Mouse (Mus musculus) G1E-ER4 (cell line): ENCODE results near the gene Nup62cl. TPM values are rescaled to one million over a fixed set of nuclear protein-coding genes. Genes with fewer than 3 reads are reported as not detected.

ENCODE experiments used
- GATA1 ChIP-seq: IDR thresholded peaks from one replicate; pipeline ENCODE4 v1.8.0; 2012; ENCODE audit warnings: low read length, inconsistent platforms
- polyA plus RNA-seq: library from polyadenylated mRNA; stranded (reverse); fragments of >175 nt; gene quantifications from 2 replicates; pipeline ENCODE4 v1.2.3, GENCODE M21; 2012

Nup62cl gene
- polyA plus RNA-seq: not detected in 2 replicates

GRCm38 (mm10) chrX:140062135-140062975 is at the start of gene Nup62cl, which contains the start of gene Pih1h3b:
Gene Nup62cl (minus strand): TSS chrX:140062712.
Gene Pih1h3b (plus strand): TSS chrX:140062879.
- TF ChIP-seq GATA1: no peak

GRCm38 (mm10) chrX:140094066-140094465 is 31.6 kb upstream of the Nup62cl start:
- TF ChIP-seq GATA1: no peak

GRCm38 (mm10) chrX:140082535-140082934 is 20.0 kb upstream of the Nup62cl start:
- TF ChIP-seq GATA1: no peak

- no peak for TF ChIP-seq GATA1
These were observed 1.3 kb downstream of the Nup62cl start for GRCm38 (mm10) chrX:140060886-140061874.

DNA sequence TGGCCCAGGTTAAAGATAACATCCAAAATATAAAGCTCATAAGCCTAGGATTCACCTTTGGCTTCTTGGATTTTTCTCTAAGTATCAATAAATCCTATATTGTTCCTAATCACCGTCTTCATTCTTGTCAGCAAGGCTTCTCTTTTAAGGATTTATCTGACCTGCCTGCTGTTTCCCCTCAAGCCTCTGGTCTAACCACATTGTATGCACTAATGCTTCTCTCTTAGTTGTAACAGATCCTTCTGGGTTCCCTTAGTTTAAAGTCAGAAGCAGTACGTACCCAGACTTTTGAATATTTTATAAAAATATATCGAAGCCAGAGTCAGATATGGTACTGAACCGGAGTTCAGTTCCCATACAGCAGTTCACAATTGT is 63.8 kb downstream of the Nup62cl start:
- TF ChIP-seq GATA1: no peak

DNA sequence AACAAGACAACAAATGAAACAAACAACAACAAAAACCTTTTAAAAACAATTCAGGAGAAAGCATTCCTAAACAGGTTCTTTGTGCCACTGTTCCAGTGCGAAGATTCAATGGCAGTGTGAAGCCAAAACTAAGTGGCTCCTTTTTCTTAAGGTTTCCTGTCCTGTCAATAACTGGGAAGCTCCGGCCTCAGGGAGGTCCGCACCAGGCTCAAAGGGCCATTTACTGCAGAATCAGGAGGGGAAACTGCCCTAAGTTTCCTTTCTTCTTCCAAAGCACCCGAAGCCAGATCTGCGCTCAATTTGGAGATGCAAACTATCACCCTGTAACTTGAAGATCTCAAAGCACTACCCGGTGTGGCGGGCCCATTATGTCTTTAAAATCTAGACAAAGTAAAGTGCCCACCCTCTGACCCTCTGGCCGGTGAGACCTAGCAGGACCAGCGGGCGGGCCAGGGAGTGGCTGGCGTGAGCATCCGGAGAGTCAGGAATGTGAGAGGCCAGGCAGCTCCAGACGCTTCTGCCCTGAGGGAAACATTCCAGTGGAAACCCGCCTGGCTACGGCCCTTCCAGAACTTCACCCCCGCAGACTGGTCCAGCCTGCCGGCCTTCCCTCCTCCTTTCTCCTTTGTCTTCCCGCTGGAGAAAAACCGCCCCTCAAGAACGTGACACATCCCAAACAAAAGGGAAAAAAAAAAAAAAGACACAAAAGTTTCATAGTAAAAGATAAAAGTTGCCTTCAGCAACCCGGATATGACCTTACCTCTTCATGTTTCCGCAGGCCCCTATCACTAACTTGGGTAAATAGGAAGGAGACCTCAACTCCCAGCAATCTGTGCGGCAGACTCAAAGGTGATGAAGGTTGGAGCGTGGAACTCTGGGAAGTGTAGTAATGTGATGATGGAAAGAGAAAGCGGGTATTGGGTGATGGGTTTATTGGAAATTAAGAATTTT is 64.5 kb downstream of the Nup62cl start, which contains the start of gene Rbm41:
Rbm41 (minus strand) TSS at position 856 of the 951 bp plus-strand sequence.
- TF ChIP-seq GATA1: no peak

GRCm38 (mm10) chrX:139982115-139982514 is 80.4 kb downstream of the Nup62cl start:
- TF ChIP-seq GATA1: no peak

Other genes with a start within 250 kb of the Nup62cl start
- gene Morc4, start 191.0 kb downstream of the Nup62cl start, polyA plus RNA-seq: 6.5 and 6.7 TPM in 2 replicates
- gene Rbm41, start 64.1 kb downstream of the Nup62cl start, polyA plus RNA-seq: not detected in 2 replicates
- not detected in 2 replicates for gene Pih1h3b, start 167 bp upstream of the Nup62cl start, polyA plus RNA-seq